In the genomic region with DNA sequence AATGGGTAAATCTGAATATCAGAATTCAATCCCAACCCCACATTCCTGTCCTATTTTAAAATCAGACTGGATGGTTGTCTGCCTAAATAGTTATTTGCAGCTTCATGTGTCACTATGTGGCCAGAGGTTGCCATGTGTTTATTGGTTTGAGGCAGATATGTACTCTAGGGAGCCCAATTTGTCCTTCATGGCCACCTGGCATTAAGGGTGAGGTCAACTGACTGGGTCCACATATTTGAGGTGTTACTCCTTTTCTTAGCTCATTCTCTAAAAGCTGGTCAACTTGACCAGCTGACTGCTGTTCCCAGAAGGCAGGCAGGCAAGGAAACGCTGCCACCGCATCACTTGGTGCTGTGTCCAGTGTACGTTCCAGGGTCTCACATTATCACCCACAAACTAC, we compare ENCODE assay signal across 11 mouse cellular contexts. TPM values are rescaled to one million over a fixed set of nuclear protein-coding genes. Genes with fewer than 3 reads are reported as not detected.
A peak's percentile ranks its signal among the peaks of the same experiment; 100 is the strongest.
DNase-seq lines count a peak whose midpoint lies in the region; ATAC-seq and TF ChIP-seq lines count a peak whose summit lies in the region.
"Had no signal": no experiment of that assay in that cellular context is flagged by ENCODE, and none has a peak within 500 bp of the region (broad histone marks: within the 10 kb centered on the region; RNA-seq: fewer than 3 reads in every experiment).

No protein-coding gene starts in this region.

- H3K4me3 ChIP-seq in heart, embryonic 13.5 days = no peak overlapping the region
- H3K4me3 ChIP-seq in MEL (ENCODE audit: control insufficient read depth in 1 of 2, insufficient read depth in 1 of 2, low read depth in 2 of 2, low read length in 2 of 2) = peak overlapping the region; percentile 44 to 85
- H3K4me3 ChIP-seq in intestine, postnatal 0 days (ENCODE audit: low read depth, low read length) = no peak overlapping the region

- DNase-seq in heart, postnatal 14 days = no peak
- DNase-seq in 3T3-L1 (ENCODE audit: low read depth, low spot score) (peak; percentile 32), MEL (ENCODE audit: low read depth, low spot score) (peak; percentile 43)
- no peak for DNase-seq in gastrocnemius, postnatal 25 days
- no peak for DNase-seq in thymus, postnatal 0 days (ENCODE audit: low spot score)
- no peak for DNase-seq in urinary bladder, postnatal 36 days (ENCODE audit: low spot score in 2 of 2)
- DNase-seq: adrenal gland, postnatal 10 days; kidney, adult 11 months had no signal

- peaks cover 59% of the 10 kb centered on the region for H3K36me3 ChIP-seq in heart, embryonic 13.5 days
- peaks cover 15% of the 10 kb centered on the region in 2 experiments; a peak in 3 of 4 replicates for H3K36me3 ChIP-seq in MEL (ENCODE audit: control insufficient read depth in 1 of 2, insufficient read depth in 2 of 2, low read length in 2 of 2)
- peaks cover 57% of the 10 kb centered on the region for H3K36me3 ChIP-seq in intestine, postnatal 0 days (ENCODE audit: control insufficient read depth, insufficient read depth)

- no peak for TF ChIP-seq EP300 in MEL (IDR thresholded peaks at IDR 0.05; ENCODE audit: low read depth in 1 of 2, low read length in 2 of 2)

- H3K4me1 ChIP-seq in heart, embryonic 13.5 days = peaks cover 67% of the 10 kb centered on the region
- no peaks in the 10 kb centered on the region for H3K4me1 ChIP-seq in MEL (ENCODE audit: control insufficient read depth in 1 of 2, insufficient read depth in 2 of 2, low read length in 2 of 2)
- 0 out of 2 replicates have a peak, but pooled peaks cover 3% of the 10 kb centered on the region for H3K4me1 ChIP-seq in intestine, postnatal 0 days (replicated peaks; ENCODE audit: control insufficient read depth, insufficient read depth, low read length)

- no peak for TF ChIP-seq RAD21 in MEL (IDR thresholded peaks at IDR 0.05; ENCODE audit: low read depth, low read length)

- no peak overlapping the region for H3K27ac ChIP-seq in heart, embryonic 13.5 days (replicated peaks)
- peak overlapping the region; percentile 87 for H3K27ac ChIP-seq in MEL (ENCODE audit: control insufficient read depth, low read depth, low read length)
- H3K27ac ChIP-seq in intestine, postnatal 0 days (ENCODE audit: low read depth, low read length) = no peak overlapping the region

- intact Hi-C loops in heart, postnatal 14 days (cut with DNase I) = loop anchor here (5.0 kb wide), 2 partner anchors 248 to 328 kb away; partner anchors contain the start of genes Cbx6 and Npcd

- peaks cover 46% of the 10 kb centered on the region for H3K79me2 ChIP-seq in MEL (ENCODE audit: control insufficient read depth, insufficient read depth, low read length, poor library complexity)

- ATAC-seq in heart, embryonic 13.5 days (ENCODE audit: extremely low read depth, insufficient number of reproducible peaks, low FRiP score, low TSS enrichment) = no peak
- ATAC-seq in intestine, postnatal 0 days = no peak

- no peaks in the 10 kb centered on the region for H3K9me3 ChIP-seq in heart, embryonic 13.5 days
- H3K9me3 ChIP-seq in MEL (replicated peaks; ENCODE audit: insufficient read depth, low read length) = no peaks in the 10 kb centered on the region
- no peaks in the 10 kb centered on the region for H3K9me3 ChIP-seq in intestine, postnatal 0 days (ENCODE audit: control insufficient read depth)

- WGBS in heart, embryonic 13.5 days = 90% methylated on average over 3 of the region's 3 CpGs
- 45% methylated on average over 3 of the region's 3 CpGs for WGBS in intestine, postnatal 0 days

- no peak; a peak in 1 of 4 replicates for TF ChIP-seq POLR2A in MEL (IDR thresholded peaks at IDR 0.05; ENCODE audit: control insufficient read depth in 1 of 2, insufficient read depth in 1 of 2, low read depth in 1 of 2, low read length in 2 of 2, poor library complexity in 1 of 2)

- 0 out of 2 replicates have a peak overlapping the region, but pooled peaks have one; percentile 88 for H3K4me2 ChIP-seq in heart, embryonic 13.5 days
- 0 out of 2 replicates have a peak overlapping the region, but pooled peaks have one; percentile 3 for H3K4me2 ChIP-seq in intestine, postnatal 0 days (replicated peaks; ENCODE audit: low read depth)

- no peaks in the 10 kb centered on the region for H3K27me3 ChIP-seq in heart, embryonic 13.5 days (replicated peaks)
- no peaks in the 10 kb centered on the region for H3K27me3 ChIP-seq in MEL (ENCODE audit: control insufficient read depth in 1 of 2, insufficient read depth in 2 of 2, low read length in 2 of 2)
- no peaks in the 10 kb centered on the region for H3K27me3 ChIP-seq in intestine, postnatal 0 days (replicated peaks; ENCODE audit: control insufficient read depth, insufficient read depth, low read length)

- no peak for TF ChIP-seq CTCF in MEL (IDR thresholded peaks at IDR 0.05 in 2 of 3, conservative IDR thresholded peaks at IDR 0.05 in 1 of 3; ENCODE audit: control insufficient read depth in 1 of 3, insufficient read depth in 1 of 3, low read depth in 2 of 3, low read length in 3 of 3, poor library complexity in 1 of 3, severe bottlenecking in 1 of 3)
- TF ChIP-seq CTCF in intestine, postnatal 0 days (IDR thresholded peaks at IDR 0.05; ENCODE audit: low read depth) = no peak

- H3K9ac ChIP-seq in heart, embryonic 13.5 days = peak overlapping the region; percentile 59
- peak overlapping the region; percentile 87 for H3K9ac ChIP-seq in MEL (ENCODE audit: control insufficient read depth, low read depth, low read length, poor library complexity, severe bottlenecking)
- no peak overlapping the region for H3K9ac ChIP-seq in intestine, postnatal 0 days (ENCODE audit: low read depth, low read length)

TF ChIP-seq in MEL, 35 proteins besides CTCF, POLR2A, EP300 and RAD21:
- TF ChIP-seq CHD1 (IDR thresholded peaks at IDR 0.05; ENCODE audit: low read depth, low read length) = no peak
- peak; percentile 10; the same call in 1 of the 2 replicates for TF ChIP-seq ZMIZ1 (IDR thresholded peaks at IDR 0.05; ENCODE audit: low read depth, low read length)

RNA-seq across cellular contexts. Expression of gene Syngr1, which starts 11.2 kb away (rescaled TPM):
- polyA plus RNA-seq in heart, embryonic 13.5 days (2015; fragmentation: Nextera tagmentation; extraction: Ambion mirVana) = 27.3 and 30.7 TPM in 2 replicates
- total RNA-seq in heart, postnatal 14 days (2021) = 10 to 100 TPM; 77.8 to 79.6 TPM
- total RNA-seq in MEL (2012; rRNA removed) = 93.7 and 105 TPM in 2 replicates
- 100 to 1,000 TPM in 1 of 2 experiments, not detected in 1; 115 TPM for polyA plus RNA-seq in MEL (2012; ENCODE audit: insufficient read depth in 1 of 2, insufficient read length in 2 of 2, low read depth in 1 of 2, low replicate concordance in 2 of 2, missing spikeins in 1 of 2)
- 6.8 and 10.4 TPM in 2 replicates for polyA plus RNA-seq in intestine, postnatal 0 days (2015; fragmentation: Nextera tagmentation; extraction: Ambion mirVana)
- 10 to 100 TPM; 34.6 to 37.7 TPM for total RNA-seq in gastrocnemius, postnatal 25 days (2021)
- polyA plus RNA-seq in thymus, postnatal 0 days (2015; fragmentation: Nextera tagmentation; extraction: Ambion mirVana) = 74.1 and 74.5 TPM in 2 replicates
- total RNA-seq: neutrophil, adult 5-6 weeks had no signal

RNA-seq across cellular contexts. Expression of gene Rpl3, which starts 11.7 kb away (rescaled TPM):
- 603 and 677 TPM in 2 replicates for polyA plus RNA-seq in heart, embryonic 13.5 days (2015; fragmentation: Nextera tagmentation; extraction: Ambion mirVana)
- total RNA-seq in heart, postnatal 14 days (2021) = 100 to 1,000 TPM; 278 to 293 TPM
- 1,686 and 1,722 TPM in 2 replicates for total RNA-seq in MEL (2012; rRNA removed)
- 1,000 to 10,000 TPM in 1 of 2 experiments, 100 to 1,000 TPM in 1; 543 to 1,096 TPM for polyA plus RNA-seq in MEL (2012; ENCODE audit: insufficient read depth in 1 of 2, insufficient read length in 2 of 2, low read depth in 1 of 2, low replicate concordance in 2 of 2, missing spikeins in 1 of 2)
- polyA plus RNA-seq in intestine, postnatal 0 days (2015; fragmentation: Nextera tagmentation; extraction: Ambion mirVana) = 436 and 450 TPM in 2 replicates
- total RNA-seq in gastrocnemius, postnatal 25 days (2021) = 10 to 100 TPM; 48.4 to 80.1 TPM
- 1,085 and 1,101 TPM in 2 replicates for polyA plus RNA-seq in thymus, postnatal 0 days (2015; fragmentation: Nextera tagmentation; extraction: Ambion mirVana)

RNA-seq across cellular contexts. Expression of gene Tab1, which starts 53.0 kb away (rescaled TPM):
- polyA plus RNA-seq in heart, embryonic 13.5 days (2015; fragmentation: Nextera tagmentation; extraction: Ambion mirVana) = 29.4 and 31.1 TPM in 2 replicates
- total RNA-seq in heart, postnatal 14 days (2021) = 10 to 100 TPM; 27.8 to 32.4 TPM
- total RNA-seq in MEL (2012; rRNA removed) = 18.2 and 23.3 TPM in 2 replicates
- 10 to 100 TPM in 1 of 2 experiments, not detected in 1; 31.1 TPM for polyA plus RNA-seq in MEL (2012; ENCODE audit: insufficient read depth in 1 of 2, insufficient read length in 2 of 2, low read depth in 1 of 2, low replicate concordance in 2 of 2, missing spikeins in 1 of 2)
- 12.6 and 13.6 TPM in 2 replicates for polyA plus RNA-seq in intestine, postnatal 0 days (2015; fragmentation: Nextera tagmentation; extraction: Ambion mirVana)
- 10 to 100 TPM; 13.8 to 14.6 TPM for total RNA-seq in gastrocnemius, postnatal 25 days (2021)
- 37.3 and 38.2 TPM in 2 replicates for polyA plus RNA-seq in thymus, postnatal 0 days (2015; fragmentation: Nextera tagmentation; extraction: Ambion mirVana)

Comparison
In these comparisons a context has a peak if more than half of its experiments do, and no peak if none do; other contexts are left out.
1. H3K4me3 ChIP-seq: peak in MEL (2 of 2); none in heart, embryonic 13.5 days (single experiment) and intestine, postnatal 0 days (single experiment).
2. DNase-seq: peak in 3T3-L1 (single experiment) and MEL (single experiment); none in heart, postnatal 14 days (0 of 2), gastrocnemius, postnatal 25 days (single experiment), thymus, postnatal 0 days (single experiment) and urinary bladder, postnatal 36 days (0 of 2).